Mouse (Mus musculus) frontal cortex, postnatal 25 days (tissue): ENCODE measurements around the gene Myo5a.

Experiments used
- DNase-seq, 2 experiments: peaks; one replicate each; pipeline ENCODE4 v3.0.0; 2022; ENCODE audit warnings: low spot score in 2 of 2

Gene Myo5a

DNA sequence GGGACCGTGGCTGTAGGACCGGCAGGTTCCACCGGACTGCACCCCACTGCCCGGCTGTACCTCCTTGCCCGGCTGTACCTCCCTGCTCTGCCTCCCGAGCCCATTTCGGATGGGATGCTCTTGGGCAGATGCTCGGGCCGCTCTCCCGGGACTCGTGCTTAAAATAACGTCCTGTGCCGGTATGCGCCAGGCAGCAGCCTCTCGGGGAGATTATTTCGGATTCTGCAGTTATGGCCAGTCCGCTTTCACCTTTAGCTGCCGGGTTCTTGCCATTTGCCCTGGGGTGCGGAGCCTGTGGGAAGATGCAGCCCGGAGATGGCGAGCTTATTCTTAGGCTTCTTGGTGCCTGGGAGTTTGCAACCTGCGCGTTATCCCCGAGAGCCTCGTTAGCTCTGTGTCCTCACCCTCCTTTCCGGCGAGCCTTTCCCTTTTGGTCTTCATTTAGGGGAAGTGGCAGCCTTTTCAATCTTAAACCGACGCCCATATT is 934 bp downstream of the Myo5a start:
- no peak for DNase-seq

DNA sequence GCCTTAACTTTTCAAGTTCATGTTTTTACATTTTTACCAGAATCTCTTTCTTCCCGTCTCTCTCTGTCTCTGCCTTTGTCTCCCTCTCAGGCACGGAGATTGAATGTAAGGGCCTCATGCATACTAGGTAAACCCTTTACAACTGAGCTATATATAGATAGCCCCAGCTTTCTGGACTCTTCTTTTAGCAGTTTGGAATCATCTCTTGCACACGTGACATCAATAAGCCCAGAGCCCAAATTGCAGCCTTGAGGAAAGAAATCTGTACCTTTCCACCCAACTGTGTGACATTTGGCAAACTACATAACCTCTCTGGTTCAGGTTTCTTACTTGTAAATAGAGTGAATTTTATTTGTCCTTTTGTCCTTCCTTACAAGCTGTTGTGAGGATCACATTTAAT is 1.5 kb downstream of the Myo5a start:
- DNase-seq, result no peak

DNA sequence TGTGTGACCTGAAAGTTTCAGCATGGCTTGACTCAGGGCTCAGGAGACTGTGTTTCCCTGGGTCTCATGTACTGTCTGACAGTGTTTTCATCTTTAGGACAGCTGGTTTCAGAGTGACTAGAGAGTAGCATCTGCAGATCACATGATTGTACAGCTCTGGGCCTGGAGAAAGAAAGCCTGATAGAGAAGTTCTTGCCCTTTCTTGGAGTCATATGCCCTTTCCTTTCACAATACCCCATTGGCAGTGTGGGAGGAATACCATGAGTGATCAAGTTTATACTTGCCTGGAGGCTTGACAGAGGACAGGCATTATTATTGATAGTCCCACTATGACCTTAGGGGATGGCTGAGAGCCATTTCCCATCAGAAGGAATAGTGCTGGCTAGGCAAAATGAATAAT is 6.4 kb downstream of the Myo5a start:
- DNase-seq, result no peak

DNA sequence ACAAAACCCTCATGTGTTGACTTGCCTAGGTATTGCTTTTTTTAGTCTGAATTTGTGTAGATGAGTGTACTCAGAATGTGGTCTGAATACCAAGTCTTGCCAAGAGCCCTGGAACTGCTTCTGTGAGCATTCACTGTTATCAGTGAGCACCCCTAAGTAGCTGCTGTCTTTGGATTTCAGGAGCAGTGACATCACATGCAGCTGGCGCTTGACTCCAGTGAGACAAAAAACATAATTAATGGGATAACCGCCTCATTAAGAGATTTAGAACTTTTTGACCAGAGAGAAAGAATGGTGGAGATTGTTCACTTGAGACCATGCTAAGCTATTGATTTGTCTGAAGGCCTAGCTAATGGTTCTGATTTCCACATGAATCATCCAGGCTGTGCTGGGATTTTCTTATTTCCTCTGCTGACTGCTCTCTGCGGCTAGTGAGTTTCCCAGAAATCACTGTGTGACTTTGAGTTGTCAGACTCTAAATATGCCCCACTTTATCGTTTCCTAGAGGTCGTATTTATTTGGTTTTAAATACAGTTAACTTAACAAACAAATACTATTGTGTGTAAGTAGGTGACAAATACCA is 14.5 kb downstream of the Myo5a start:
- DNase-seq, result no peak

DNA sequence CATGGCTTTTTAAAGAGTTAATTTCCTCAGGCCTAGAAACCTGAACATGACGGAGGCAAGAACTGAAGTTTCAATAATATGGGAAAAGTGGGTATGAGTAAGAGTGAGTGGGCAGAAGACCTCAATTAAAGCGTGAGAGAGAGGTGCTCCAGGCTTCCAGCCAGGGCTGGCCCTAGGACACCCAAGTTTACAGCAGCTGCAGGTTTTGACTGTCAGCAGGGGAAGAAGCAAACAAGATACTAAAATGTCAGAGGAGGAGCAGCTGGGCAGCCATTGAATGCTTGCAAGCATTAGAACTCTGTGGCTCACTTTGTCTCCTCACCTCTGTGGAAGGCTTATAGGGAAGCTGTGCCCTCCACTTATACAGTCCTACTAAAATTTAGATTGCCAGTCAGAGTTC is 17.0 kb downstream of the Myo5a start:
- no peak for DNase-seq

DNA sequence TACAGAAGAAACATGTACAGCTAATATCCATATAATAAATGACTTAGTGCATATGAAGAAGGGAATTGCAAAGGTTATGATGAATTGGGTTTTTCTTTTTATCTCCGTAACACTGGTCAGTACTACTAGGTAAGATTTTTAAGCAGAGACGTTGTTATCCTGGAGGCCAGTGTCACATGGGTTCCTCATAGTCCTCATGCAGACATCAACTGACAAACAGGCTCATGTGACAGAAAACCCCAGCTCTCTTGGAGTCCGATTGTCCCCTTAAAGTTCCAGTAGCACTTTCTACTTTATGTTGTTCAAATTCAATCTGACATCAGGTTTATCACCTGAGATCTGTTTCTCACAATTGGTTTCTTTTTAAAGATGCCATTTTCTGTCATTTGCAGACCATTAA is 18.5 kb downstream of the Myo5a start:
- DNase-seq, result no peak

DNA sequence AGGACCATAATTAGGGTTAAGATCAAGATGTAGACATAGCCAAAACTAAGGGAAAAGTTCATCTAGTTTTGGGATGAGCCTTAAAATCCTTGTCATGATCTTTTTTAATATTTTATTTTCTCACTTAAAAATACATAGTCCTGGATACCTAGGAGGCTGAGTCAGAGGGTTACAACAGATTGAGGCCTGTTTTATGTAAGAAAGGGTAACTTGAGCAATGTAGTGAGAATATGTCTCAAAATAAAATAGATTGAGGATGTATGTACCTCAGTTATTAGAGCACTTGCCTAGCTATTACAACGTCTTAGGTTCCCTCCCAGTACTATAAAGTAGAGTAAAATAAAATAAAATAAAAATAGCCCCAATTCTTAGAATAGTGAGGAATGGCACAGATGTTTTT is 21.3 kb downstream of the Myo5a start:
- no peak for DNase-seq

DNA sequence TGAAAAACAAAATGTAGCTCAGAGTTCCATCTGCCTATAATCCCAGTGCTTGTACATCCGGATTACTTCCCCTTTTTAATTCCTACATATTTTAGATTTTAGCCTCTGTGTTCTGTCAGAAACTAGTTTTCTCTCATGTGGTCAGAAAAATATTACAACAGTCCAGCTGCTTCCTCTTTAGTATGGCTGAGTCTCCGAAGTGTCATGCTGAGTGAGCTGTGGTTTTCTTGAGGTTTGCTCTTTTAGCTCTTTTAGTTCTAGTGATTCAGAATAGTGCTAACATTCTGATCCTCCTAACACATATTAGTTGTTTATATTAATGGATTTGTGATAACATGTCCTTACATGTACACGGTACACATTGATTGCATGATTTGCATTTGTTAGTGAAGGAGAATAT is 23.9 kb downstream of the Myo5a start:
- no peak for DNase-seq

DNA sequence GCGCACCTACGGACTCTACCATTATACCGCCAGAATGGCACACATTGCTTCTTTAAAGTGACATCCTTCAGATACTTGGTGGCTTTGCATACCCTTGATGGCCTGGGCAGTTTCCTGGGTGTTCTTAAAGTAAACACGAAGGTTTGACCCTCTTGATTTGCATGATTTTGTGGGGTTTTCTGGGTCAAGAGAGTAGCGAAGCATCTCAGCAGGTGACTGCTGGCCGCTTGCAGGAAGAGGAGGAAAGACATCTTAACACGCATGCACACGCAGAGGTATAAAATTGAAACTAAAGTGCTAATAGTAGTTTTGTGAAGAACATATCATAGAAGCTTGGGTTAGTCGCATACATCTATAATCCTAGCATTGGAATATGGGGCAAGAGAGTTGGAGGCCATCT is 28.1 kb downstream of the Myo5a start:
- DNase-seq, result no peak

DNA sequence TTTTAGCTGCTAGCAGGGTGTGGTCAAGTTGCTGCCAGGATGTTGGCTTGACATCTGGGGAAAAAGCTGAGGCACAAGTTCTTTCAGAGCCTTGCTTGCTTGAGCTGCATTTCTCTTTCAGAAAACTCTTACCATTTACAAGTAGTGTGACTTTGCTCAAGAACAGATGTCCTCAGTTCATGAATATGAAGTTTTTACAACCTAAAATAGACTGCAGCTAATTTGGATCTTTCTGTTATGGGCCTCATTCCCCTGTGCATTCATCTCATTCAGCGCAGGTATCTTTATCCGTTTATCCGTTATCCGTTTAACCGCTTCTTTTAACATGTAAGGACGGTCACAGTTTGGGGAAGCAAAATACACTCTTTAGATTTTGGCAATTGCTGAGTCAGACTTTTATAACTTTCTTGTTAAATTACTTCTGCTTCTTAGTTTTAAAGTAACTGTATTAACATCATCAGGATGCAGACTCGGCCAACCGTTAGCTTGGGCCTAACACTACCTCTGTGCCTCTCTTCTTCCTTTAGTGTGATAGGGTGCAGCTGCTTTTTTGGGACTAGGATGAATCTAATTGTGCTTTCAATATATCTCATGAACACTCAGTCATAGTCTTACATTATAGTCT is 29.5 kb downstream of the Myo5a start:
- no peak for DNase-seq

DNA sequence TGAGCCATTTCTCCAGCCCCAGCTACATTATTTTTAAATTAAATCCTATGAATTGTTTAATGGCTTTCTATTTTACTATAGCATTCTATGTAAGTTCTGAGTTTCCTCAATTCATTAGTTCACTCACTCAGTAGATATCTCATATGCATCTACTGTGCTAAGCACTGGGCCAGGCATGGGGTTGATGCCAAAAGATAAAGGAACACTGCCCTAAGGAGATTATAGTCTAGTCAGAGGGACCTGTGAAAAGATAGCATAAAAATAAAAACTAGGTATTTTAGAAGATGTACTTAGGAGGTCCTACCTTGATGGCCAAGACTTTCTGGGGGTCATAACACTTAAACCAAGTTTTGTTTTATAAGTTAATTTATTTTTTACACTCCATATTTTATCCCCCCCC is 31.3 kb downstream of the Myo5a start:
- no peak for DNase-seq

DNA sequence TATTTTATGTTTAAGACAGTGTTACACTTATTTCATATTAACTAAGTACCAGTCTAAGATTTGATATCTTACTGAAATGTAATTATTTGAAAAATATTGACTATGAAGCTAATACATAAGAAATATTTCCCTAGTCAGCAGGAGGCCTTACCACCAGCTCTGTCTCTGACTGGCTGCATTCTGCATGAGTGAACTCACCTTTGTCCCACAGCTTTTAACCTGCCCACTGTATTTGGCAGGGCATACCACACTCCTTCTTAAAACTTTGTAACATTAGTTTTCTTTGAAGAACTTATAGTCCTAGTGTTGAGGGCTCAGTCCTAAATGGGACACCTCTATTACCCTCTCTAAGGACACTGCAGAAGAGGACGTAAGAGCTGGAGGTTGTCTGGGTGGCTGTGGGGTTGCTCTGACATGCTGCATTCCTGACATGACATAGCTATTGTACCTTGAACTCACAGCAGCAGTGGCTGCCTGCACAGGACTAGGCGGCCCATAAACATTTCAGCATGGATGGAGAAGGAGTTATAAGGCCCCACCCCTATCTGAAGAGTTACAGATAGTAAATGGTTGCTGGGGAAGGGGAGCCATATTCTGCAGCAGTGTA is 45.9 kb downstream of the Myo5a start:
- no peak for DNase-seq

DNA sequence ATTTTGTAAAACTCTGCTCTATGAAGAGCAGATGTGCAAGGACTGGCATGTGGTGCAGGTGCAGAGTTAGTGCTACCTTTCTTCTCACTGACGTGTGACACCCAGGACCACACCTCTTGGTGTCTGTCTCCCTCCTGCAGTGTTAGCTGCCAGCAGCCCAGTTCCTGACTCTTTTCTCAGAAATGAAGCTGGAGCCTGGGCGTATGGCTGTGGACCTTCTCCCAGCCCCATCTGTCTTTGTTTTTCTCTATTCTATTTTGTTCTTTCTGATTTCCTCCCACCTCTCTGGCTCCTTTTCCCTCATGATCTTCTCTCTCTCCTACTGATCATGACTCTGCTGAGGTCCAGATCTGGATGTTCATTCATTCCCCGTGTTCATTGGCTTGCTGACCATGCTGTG is 50.3 kb downstream of the Myo5a start:
- DNase-seq, result no peak

DNA sequence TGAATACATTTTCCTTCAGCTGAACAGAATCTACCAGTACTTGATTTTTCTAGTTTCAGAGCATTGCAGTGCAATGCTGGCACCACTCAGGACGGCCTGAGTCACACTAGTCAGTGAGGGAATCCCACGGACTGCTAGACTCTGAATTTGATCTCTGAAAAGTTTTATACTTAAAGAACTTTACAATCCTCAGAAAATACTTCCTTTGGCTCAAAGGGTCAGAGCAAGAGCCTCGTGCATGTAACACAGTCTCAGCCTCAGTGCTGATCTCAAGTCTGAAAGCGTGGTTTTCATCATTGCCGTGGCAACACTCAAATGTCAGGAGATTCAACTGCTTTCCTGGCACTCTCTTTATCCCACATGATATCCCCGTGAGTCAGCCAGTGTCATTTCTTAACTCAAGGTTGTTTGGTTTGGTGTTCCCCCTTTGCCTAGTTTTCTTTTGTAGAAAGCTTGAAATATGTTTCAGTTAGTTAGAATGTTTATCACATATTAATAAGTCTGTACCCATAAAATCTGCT is 53.4 kb downstream of the Myo5a start:
- no peak for DNase-seq

DNA sequence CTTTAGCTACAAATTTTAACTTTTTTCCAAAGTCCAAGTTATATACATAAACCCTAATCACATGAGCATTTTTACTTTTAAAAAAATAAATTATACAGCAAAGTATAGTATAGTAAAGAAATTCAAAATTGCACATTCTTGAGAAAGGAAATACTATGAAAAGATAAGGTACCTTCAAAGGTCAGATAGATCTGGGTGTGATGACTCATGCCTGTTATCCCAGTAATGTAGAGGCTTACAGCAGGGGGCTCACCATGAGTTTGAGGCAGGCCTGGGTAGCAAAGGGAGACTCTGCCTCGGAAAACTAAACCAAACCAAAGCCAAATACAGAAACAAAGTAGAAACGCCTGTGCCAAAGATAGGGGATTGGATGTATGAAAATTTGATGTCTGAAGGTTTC is 59.7 kb downstream of the Myo5a start:
- no peak for DNase-seq

DNA sequence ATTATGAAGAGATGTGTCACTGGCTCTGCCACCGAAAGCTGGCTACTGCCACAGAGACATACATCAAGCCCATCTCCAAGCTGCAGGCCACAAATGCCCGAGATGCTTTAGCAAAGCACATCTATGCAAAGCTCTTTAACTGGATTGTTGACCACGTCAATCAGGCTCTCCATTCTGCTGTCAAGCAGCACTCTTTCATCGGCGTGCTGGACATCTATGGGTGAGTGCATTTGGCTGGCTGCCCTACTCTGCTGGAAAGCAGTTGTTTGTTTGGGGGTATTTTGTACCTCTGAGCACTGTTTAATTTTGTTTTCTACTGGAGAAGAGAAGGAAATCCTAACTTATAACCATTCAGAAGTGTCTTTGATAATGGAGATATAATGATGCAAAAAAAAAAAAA is 76.1 kb downstream of the Myo5a start:
- DNase-seq, result no peak

DNA sequence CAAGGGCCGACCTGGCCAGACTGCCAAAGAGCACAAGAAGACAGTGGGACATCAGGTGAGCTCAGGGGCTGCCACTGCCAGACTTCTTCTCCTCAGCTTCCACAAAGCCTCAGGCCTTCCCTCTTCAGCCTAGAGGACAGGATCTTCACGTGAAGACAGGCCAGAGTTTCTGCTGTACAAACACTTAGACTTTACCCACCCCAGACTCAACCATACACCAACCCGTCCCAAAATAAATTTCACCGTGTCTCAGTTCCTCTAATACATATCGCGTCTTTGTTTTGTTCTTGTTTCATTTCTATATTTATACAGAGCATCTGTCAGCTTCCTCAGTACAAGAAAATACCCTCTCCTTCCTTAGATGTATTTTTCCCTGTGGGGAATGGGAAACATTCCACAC is 89.7 kb downstream of the Myo5a start:
- DNase-seq, result no peak

DNA sequence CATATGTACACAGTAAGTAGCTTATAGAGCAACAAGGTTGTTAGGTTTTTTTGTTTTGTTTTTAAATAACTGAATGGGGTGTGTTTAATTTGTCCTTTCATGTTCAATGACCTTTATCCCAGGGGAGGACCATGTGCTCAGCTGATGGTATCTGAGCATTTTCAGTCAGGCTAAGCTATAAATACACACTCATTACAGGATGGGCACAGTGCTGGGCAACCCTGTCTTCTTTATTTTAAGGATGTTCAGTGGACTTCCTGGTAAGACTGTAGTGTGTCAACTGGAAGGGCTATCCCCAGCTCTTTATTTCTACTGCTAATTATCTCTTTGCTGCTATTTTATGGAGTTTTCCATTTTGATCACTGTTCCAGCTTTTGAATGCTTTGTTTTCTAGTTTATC is 92.8 kb downstream of the Myo5a start:
- no peak for DNase-seq

DNA sequence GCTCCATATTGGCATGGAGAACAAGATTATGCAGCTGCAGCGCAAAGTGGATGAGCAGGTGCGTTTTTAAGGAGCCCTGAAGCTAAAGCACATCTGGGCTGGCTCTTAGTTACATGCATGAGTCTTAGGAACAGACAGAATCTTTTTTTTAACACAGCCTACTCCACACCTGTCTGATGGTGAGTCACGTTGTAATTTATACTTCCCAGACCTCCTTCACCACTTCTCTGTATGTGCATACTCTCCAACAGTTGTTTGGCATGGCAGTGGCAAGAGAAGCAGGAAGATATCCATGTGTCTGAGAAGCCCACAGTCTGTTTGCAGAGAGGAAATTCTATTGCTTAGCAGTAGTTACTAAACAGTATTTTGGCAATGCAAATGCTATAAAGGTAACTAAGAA is 100.9 kb downstream of the Myo5a start:
- DNase-seq, result no peak

DNA sequence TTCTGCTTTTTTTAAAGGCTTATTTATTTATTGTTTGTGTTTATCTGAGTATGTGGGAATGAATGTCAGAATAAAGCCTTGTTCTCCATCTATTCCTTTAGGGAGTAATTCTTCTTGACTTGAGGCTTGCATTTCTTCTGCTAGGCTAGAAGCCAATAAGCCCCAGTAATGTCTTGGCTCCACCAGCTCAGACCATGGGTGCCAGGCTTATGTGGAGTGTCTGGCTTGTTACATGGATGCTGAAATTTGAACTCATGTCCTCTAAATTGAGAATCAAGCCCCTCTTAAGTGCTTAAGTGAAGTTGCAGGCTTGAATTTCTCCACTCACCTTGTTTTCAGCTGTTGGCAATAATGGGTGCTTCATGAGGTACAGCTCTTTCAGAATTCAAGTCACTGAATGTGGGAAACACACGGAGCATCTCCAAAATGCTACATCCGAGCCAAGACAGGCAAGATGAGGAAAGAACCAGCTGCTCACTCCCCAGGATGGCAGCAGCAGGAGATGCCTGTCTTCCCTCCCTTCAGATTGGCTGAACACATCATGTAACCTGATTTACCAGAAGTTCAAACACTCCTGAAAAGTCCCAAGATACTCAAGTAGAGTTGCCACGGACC is 116.9 kb downstream of the Myo5a start:
- DNase-seq, result no peak

DNA sequence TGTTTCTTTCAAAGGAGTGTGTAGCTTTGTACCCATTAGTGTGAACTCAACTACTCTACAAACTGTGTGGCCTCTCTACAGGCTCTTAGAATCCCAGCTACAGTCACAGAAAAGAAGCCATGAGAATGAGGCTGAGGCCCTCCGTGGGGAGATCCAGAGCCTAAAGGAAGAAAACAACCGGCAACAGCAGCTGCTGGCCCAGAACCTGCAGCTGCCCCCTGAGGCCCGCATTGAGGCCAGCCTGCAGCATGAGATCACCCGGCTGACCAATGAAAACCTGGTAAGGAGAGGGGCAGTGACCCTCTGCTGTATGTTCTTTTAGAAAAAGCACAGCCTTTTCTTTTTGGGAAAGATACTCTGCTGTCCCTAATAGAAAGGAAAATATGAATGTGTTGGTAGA is 123.0 kb downstream of the Myo5a start:
- DNase-seq, result no peak

DNA sequence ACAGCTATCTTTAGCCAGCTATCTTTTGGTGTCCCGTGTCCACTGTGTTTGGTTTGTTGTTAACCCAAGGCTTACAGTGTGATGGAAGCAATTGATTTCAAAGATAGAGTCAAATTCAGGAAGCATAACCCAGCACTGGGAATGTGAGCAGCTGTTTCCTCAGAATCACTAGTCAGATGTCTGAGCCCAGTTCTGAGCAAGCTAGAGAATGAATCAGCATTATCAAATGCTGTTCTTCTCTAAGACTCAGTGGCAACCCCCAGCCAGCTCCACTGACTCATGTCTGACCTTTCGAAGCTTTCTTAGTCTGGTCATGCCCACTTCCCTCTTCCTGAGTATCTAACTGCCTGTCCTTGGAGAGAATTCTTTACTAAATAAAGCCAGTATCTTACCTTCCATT is 125.5 kb downstream of the Myo5a start:
- DNase-seq, result no peak

DNA sequence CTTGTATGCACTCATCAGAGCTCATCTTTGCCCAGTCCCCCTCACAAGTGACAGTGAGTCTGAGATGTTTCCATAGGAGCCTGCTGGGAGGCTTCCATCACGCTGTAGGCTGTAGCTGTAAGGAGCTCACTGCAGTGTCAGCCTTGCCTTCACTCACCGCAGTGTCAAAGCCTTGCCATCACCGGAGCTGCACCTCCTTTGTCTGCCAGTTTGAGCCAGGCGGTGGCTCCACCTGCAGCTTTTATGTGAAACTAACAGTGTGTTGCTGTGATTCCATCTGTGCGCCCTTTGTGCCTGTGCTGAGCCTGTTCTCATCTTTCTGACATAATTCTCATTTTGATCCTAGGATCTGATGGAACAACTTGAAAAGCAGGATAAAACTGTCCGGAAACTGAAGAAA is 126.5 kb downstream of the Myo5a start:
- no peak for DNase-seq
